Mouse (Mus musculus) CD4-positive, CD25-positive, alpha-beta regulatory T cell, adult 4 months (primary cell): ENCODE measurements around the gene Wars2. TPM values are rescaled to one million over a fixed set of nuclear protein-coding genes. Genes with fewer than 3 reads are reported as not detected.

Experiments used
- ATAC-seq: one replicate; pipeline ENCODE4 v1.8.0; 2017
- polyA plus RNA-seq, 2 experiments: library from polyadenylated mRNA; unstranded; fragments of 100-300 nt; shearing (Covaris generic); gene quantifications; one replicate each; pipeline ENCODE4 v1.2.1; 2017

The Wars2 gene
- polyA plus RNA-seq, 2 experiments from 2014 or later: 9.0 to 9.9 TPM

- ATAC-seq: no peak
Observed at GRCm38 (mm10) chr3:99277973-99278580, 137.2 kb downstream of the Wars2 start.

GRCm38 (mm10) chr3:99279718-99280117, 138.8 kb downstream of the Wars2 start:
- ATAC-seq: no peak

- no peak for ATAC-seq
Observed at GRCm38 (mm10) chr3:99281453-99281852, 140.6 kb downstream of the Wars2 start.

- no peak for ATAC-seq
Observed at GRCm38 (mm10) chr3:99288302-99288701, 147.4 kb downstream of the Wars2 start.

Other genes starting within 250 kb of the Wars2 start
- gene Hao2, start 247.8 kb upstream of the Wars2 start, polyA plus RNA-seq: not detected
- not detected for gene Tbx15, start 99.3 kb downstream of the Wars2 start, polyA plus RNA-seq